Mouse (Mus musculus): ENCODE measurements around the gene St7. TPM values are rescaled to one million over a fixed set of nuclear protein-coding genes. Genes with fewer than 3 reads are reported as not detected.

The St7 gene
- polyA plus RNA-seq, 1 experiment from 2014 or later = 25.0 TPM

DNA sequence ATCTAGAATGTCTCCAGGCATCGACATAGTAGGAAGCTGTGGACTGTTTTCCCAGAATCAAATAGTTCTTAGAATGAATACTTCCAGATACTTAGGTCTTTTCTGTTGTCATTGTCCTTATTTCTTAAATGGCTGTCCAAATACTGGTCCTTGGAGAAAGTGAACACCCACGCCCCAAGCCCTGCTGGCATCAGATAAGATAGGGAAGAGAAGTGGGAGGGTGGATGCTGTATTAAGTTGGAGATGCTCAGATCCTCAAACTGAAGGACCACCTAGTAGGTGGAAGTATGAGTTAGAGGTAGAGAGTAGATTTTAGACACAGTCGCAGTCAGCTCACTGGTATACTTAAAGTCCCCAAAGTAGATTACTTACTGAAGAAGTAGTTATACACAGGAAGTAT, 34.5 kb downstream of the St7 start:
- Histone ChIP-seq H3K9ac (ENCODE audit: low read depth, low read length) (no peak overlapping the region), H3K4me1 (ENCODE audit: control insufficient read depth, insufficient read depth, low read length) (no peaks in the 10 kb centered on the region), H3K27me3 (replicated peaks; ENCODE audit: control insufficient read depth, insufficient read depth, low read length) (no peaks in the 10 kb centered on the region), H3K27ac (replicated peaks; ENCODE audit: low read depth, low read length) (no peak overlapping the region), H3K36me3 (ENCODE audit: control insufficient read depth, insufficient read depth, low read length) (no peaks in the 10 kb centered on the region), H3K4me2 (ENCODE audit: low read depth, low read length) (no peak overlapping the region), H3K9me3 (ENCODE audit: control insufficient read depth, low read length) (no peaks in the 10 kb centered on the region), H3K4me3 (ENCODE audit: low read depth, low read length) (no peak overlapping the region)
- WGBS = 81% methylated on average over 3 of the region's 3 CpGs
- ATAC-seq (ENCODE audit: low read depth) (no peak), DNase-seq (ENCODE audit: low spot score) (no peak)

- no peaks in the 10 kb centered on the region for H3K36me3 ChIP-seq (ENCODE audit: control insufficient read depth, insufficient read depth, low read length)
- H3K27me3 ChIP-seq (replicated peaks; ENCODE audit: control insufficient read depth, insufficient read depth, low read length) = no peaks in the 10 kb centered on the region
- no peak overlapping the region for H3K9ac ChIP-seq (ENCODE audit: low read depth, low read length)
- no peak overlapping the region for H3K4me3 ChIP-seq (ENCODE audit: low read depth, low read length)
- H3K27ac ChIP-seq (replicated peaks; ENCODE audit: low read depth, low read length) = no peak overlapping the region
- DNase-seq (ENCODE audit: low spot score) = no peak
- H3K4me1 ChIP-seq (ENCODE audit: control insufficient read depth, insufficient read depth, low read length) = no peaks in the 10 kb centered on the region
- ATAC-seq (ENCODE audit: low read depth) = no peak
- no peaks in the 10 kb centered on the region for H3K9me3 ChIP-seq (ENCODE audit: control insufficient read depth, low read length)
- 79% methylated on average over 9 of the region's 9 CpGs for WGBS
- H3K4me2 ChIP-seq (ENCODE audit: low read depth, low read length) = no peak overlapping the region
Measured at GRCm38 (mm10) chr6:17727891-17728790, 35.4 kb downstream of the St7 start.

- H3K4me3 ChIP-seq (ENCODE audit: low read depth, low read length) = no peak overlapping the region
- no peaks in the 10 kb centered on the region for H3K9me3 ChIP-seq (ENCODE audit: control insufficient read depth, low read length)
- H3K27ac ChIP-seq (replicated peaks; ENCODE audit: low read depth, low read length) = no peak overlapping the region
- no peaks in the 10 kb centered on the region for H3K36me3 ChIP-seq (ENCODE audit: control insufficient read depth, insufficient read depth, low read length)
- H3K4me1 ChIP-seq (ENCODE audit: control insufficient read depth, insufficient read depth, low read length) = no peaks in the 10 kb centered on the region
- DNase-seq (ENCODE audit: low spot score) (no peak), ATAC-seq (ENCODE audit: low read depth) (no peak)
- H3K27me3 ChIP-seq (replicated peaks; ENCODE audit: control insufficient read depth, insufficient read depth, low read length) = no peaks in the 10 kb centered on the region
- H3K9ac ChIP-seq (ENCODE audit: low read depth, low read length) = no peak overlapping the region
- WGBS = 76% methylated on average over 6 of the region's 6 CpGs
- no peak overlapping the region for H3K4me2 ChIP-seq (ENCODE audit: low read depth, low read length)
Measured at GRCm38 (mm10) chr6:17730122-17730521, 37.4 kb downstream of the St7 start.

DNA sequence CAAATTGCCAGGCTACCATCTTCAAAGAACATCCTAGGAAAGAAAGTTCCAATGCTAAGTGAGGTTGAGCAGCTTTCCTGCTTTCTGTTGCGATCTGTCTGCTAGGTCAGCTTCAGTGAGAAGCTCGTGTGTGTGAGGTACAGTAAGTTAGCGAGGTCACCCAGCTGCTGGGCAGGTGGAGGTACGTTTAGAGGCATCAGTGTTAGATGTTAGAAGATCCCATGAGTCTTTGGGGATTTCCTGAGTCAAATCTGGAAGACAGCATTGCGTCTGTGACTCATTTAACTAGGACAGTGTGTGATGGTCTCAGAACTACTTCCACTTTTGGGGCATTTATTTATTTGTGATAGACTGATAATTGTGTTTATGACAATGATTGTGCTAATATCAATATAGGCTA, 39.0 kb downstream of the St7 start:
- Histone ChIP-seq H3K4me2 (ENCODE audit: low read depth, low read length) (no peak overlapping the region), H3K9me3 (ENCODE audit: control insufficient read depth, low read length) (no peaks in the 10 kb centered on the region), H3K36me3 (ENCODE audit: control insufficient read depth, insufficient read depth, low read length) (no peaks in the 10 kb centered on the region), H3K4me3 (ENCODE audit: low read depth, low read length) (no peak overlapping the region), H3K27me3 (replicated peaks; ENCODE audit: control insufficient read depth, insufficient read depth, low read length) (no peaks in the 10 kb centered on the region), H3K27ac (replicated peaks; ENCODE audit: low read depth, low read length) (no peak overlapping the region), H3K9ac (ENCODE audit: low read depth, low read length) (no peak overlapping the region), H3K4me1 (ENCODE audit: control insufficient read depth, insufficient read depth, low read length) (no peaks in the 10 kb centered on the region)
- DNase-seq (ENCODE audit: low spot score) (no peak), ATAC-seq (ENCODE audit: low read depth) (no peak)
- 55% methylated on average over 5 of the region's 5 CpGs for WGBS

- H3K4me2 ChIP-seq (ENCODE audit: low read depth, low read length) = no peak overlapping the region
- H3K27me3 ChIP-seq (replicated peaks; ENCODE audit: control insufficient read depth, insufficient read depth, low read length) = no peaks in the 10 kb centered on the region
- H3K4me1 ChIP-seq (ENCODE audit: control insufficient read depth, insufficient read depth, low read length) = no peaks in the 10 kb centered on the region
- no peaks in the 10 kb centered on the region for H3K9me3 ChIP-seq (ENCODE audit: control insufficient read depth, low read length)
- WGBS = 81% methylated on average over 8 of the region's 8 CpGs
- DNase-seq (ENCODE audit: low spot score) (no peak), ATAC-seq (ENCODE audit: low read depth) (no peak)
- H3K27ac ChIP-seq (replicated peaks; ENCODE audit: low read depth, low read length) = no peak overlapping the region
- no peak overlapping the region for H3K4me3 ChIP-seq (ENCODE audit: low read depth, low read length)
- no peak overlapping the region for H3K9ac ChIP-seq (ENCODE audit: low read depth, low read length)
- no peaks in the 10 kb centered on the region for H3K36me3 ChIP-seq (ENCODE audit: control insufficient read depth, insufficient read depth, low read length)
Measured at GRCm38 (mm10) chr6:17733951-17734411, 41.2 kb downstream of the St7 start.

GRCm38 (mm10) chr6:17737262-17737948, 44.7 kb downstream of the St7 start:
- no peak for DNase-seq (ENCODE audit: low spot score)
- Histone ChIP-seq H3K4me1 (ENCODE audit: control insufficient read depth, insufficient read depth, low read length) (0 out of 2 replicates have a peak, but pooled peaks cover 4% of the 10 kb centered on the region), H3K36me3 (ENCODE audit: control insufficient read depth, insufficient read depth, low read length) (no peaks in the 10 kb centered on the region), H3K9ac (ENCODE audit: low read depth, low read length) (no peak overlapping the region), H3K9me3 (ENCODE audit: control insufficient read depth, low read length) (no peaks in the 10 kb centered on the region), H3K27me3 (replicated peaks; ENCODE audit: control insufficient read depth, insufficient read depth, low read length) (no peaks in the 10 kb centered on the region), H3K4me2 (ENCODE audit: low read depth, low read length) (no peak overlapping the region), H3K4me3 (ENCODE audit: low read depth, low read length) (no peak overlapping the region), H3K27ac (replicated peaks; ENCODE audit: low read depth, low read length) (no peak overlapping the region)
- 89% methylated on average over 8 of the region's 8 CpGs for WGBS
- ATAC-seq (ENCODE audit: low read depth) = no peak

DNA sequence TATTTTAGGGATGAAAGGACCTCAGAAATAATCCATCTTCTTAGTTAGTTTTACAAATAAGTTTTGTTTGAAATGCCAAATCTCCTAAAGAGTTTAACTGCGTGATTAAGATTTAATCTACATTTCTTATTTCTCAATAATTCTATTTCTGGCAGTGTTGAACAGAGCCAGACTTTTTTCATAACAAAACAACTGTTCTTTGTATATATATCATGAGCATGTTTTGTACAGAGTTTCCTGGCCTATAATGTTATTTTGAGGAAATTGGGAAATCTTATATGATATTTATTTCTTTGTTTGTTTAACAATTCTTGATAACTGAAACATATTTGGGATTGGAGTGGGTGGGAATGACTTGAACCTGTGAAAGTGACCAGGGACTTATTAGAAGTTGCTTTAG, 47.4 kb downstream of the St7 start:
- Histone ChIP-seq H3K4me3 (ENCODE audit: low read depth, low read length) (no peak overlapping the region), H3K4me2 (ENCODE audit: low read depth, low read length) (no peak overlapping the region), H3K9me3 (ENCODE audit: control insufficient read depth, low read length) (no peaks in the 10 kb centered on the region), H3K27me3 (replicated peaks; ENCODE audit: control insufficient read depth, insufficient read depth, low read length) (no peaks in the 10 kb centered on the region), H3K27ac (replicated peaks; ENCODE audit: low read depth, low read length) (no peak overlapping the region), H3K36me3 (ENCODE audit: control insufficient read depth, insufficient read depth, low read length) (no peaks in the 10 kb centered on the region), H3K4me1 (ENCODE audit: control insufficient read depth, insufficient read depth, low read length) (0 out of 2 replicates have a peak, but pooled peaks cover 4% of the 10 kb centered on the region), H3K9ac (ENCODE audit: low read depth, low read length) (no peak overlapping the region)
- ATAC-seq (ENCODE audit: low read depth) = no peak
- 77% methylated on average over 1 of the region's 1 CpGs for WGBS
- DNase-seq (ENCODE audit: low spot score) = no peak

- WGBS = 84% methylated on average over 6 of the region's 6 CpGs
- Histone ChIP-seq H3K9ac (ENCODE audit: low read depth, low read length) (no peak overlapping the region), H3K27ac (replicated peaks; ENCODE audit: low read depth, low read length) (no peak overlapping the region), H3K4me2 (ENCODE audit: low read depth, low read length) (no peak overlapping the region), H3K4me3 (ENCODE audit: low read depth, low read length) (no peak overlapping the region), H3K4me1 (ENCODE audit: control insufficient read depth, insufficient read depth, low read length) (0 out of 2 replicates have a peak, but pooled peaks cover 4% of the 10 kb centered on the region), H3K9me3 (ENCODE audit: control insufficient read depth, low read length) (no peaks in the 10 kb centered on the region), H3K27me3 (replicated peaks; ENCODE audit: control insufficient read depth, insufficient read depth, low read length) (no peaks in the 10 kb centered on the region), H3K36me3 (ENCODE audit: control insufficient read depth, insufficient read depth, low read length) (no peaks in the 10 kb centered on the region)
- ATAC-seq (ENCODE audit: low read depth) (no peak), DNase-seq (ENCODE audit: low spot score) (no peak)
Measured at GRCm38 (mm10) chr6:17741639-17742038, 48.9 kb downstream of the St7 start.

All from embryonic facial prominence, embryonic 14.5 days (tissue).